Mouse (Mus musculus) macrophage (primary cell): ENCODE measurements around the gene Eya3. TPM values are rescaled to one million over a fixed set of nuclear protein-coding genes. Genes with fewer than 3 reads are reported as not detected.

ENCODE experiments used
- H3K27ac ChIP-seq: fragments of 350-480 bp; formaldehyde crosslinking; 2 replicates; pipeline ENCODE4 v1.9.0; 2021
- H3K36me3 ChIP-seq: fragments of 350-480 bp; formaldehyde crosslinking; 2 replicates; pipeline ENCODE4 v1.9.0; 2021; ENCODE audit errors: inconsistent target
- H3K4me3 ChIP-seq: fragments of 350-480 bp; formaldehyde crosslinking; 2 replicates; pipeline ENCODE4 v1.9.0; 2021; ENCODE audit errors: inconsistent target
- H3K79me2 ChIP-seq: fragments of 350-480 bp; formaldehyde crosslinking; 2 replicates; pipeline ENCODE4 v1.9.0; 2021; ENCODE audit errors: inconsistent target
- WGBS: methylation state at CpG from one replicate; pipeline ENCODE4 v1.1.7; 2026; ENCODE audit warnings: inconsistent platforms; ENCODE audit not compliant: missing documents; 5-methylcytosine and 5-hydroxymethylcytosine counted together
- polyA plus RNA-seq: library from polyadenylated mRNA; stranded (reverse); fragments of 250-400 nt; gene quantifications from 3 replicates; pipeline ENCODE4 v1.2.4, GENCODE M21; 2018; ENCODE audit warnings: inconsistent platforms

Eya3 gene
- polyA plus RNA-seq, 1 experiment from 2014 or later: 70.2 TPM

GRCm38 (mm10) chr4:132618850-132619375 is 19.9 kb upstream of the Eya3 start:
- Histone ChIP-seq H3K36me3 (no peaks in the 10 kb centered on the region), H3K4me3 (no peak overlapping the region), H3K79me2 (peaks cover 20% of the 10 kb centered on the region; the same call in 1 of the 2 replicates), H3K27ac (peak overlapping the region; percentile 96)
- 88% methylated on average over 10 of the region's 10 CpGs for WGBS

- Histone ChIP-seq H3K36me3 (no peaks in the 10 kb centered on the region), H3K4me3 (no peak overlapping the region), H3K27ac (peak overlapping the region; percentile 96), H3K79me2 (peaks cover 18% of the 10 kb centered on the region; the same call in 1 of the 2 replicates)
- 98% methylated on average over 4 of the region's 4 CpGs for WGBS
Measured at GRCm38 (mm10) chr4:132620134-132620533, 18.7 kb upstream of the Eya3 start.

- H3K36me3 ChIP-seq: no peaks in the 10 kb centered on the region
- peak overlapping the region; percentile 77 for H3K27ac ChIP-seq
- H3K79me2 ChIP-seq: peaks cover 5% of the 10 kb centered on the region; the same call in 1 of the 2 replicates
- 36% methylated on average over 7 of the region's 7 CpGs for WGBS
- H3K4me3 ChIP-seq: no peak overlapping the region
Measured at GRCm38 (mm10) chr4:132621287-132622068, 17.3 kb upstream of the Eya3 start.

- Histone ChIP-seq H3K27ac (peak overlapping the region; percentile 77), H3K36me3 (no peaks in the 10 kb centered on the region), H3K4me3 (no peak overlapping the region), H3K79me2 (no peaks in the 10 kb centered on the region; the same call in 1 of the 2 replicates)
- 31% methylated on average over 5 of the region's 5 CpGs for WGBS
Measured at GRCm38 (mm10) chr4:132624034-132624657, 14.6 kb upstream of the Eya3 start.

- 20% methylated on average over 2 of the region's 2 CpGs for WGBS
- Histone ChIP-seq H3K27ac (peak overlapping the region; percentile 60), H3K79me2 (peaks cover 9% of the 10 kb centered on the region; the same call in 1 of the 2 replicates), H3K4me3 (no peak overlapping the region), H3K36me3 (no peaks in the 10 kb centered on the region)
Measured at GRCm38 (mm10) chr4:132628830-132629229, 10.0 kb upstream of the Eya3 start.

- no peaks in the 10 kb centered on the region for H3K36me3 ChIP-seq
- H3K4me3 ChIP-seq: no peak overlapping the region
- H3K27ac ChIP-seq: peak overlapping the region; percentile 22
- 100% methylated on average over 2 of the region's 2 CpGs for WGBS
- H3K79me2 ChIP-seq: peaks cover 59% of the 10 kb centered on the region
Measured at GRCm38 (mm10) chr4:132635971-132636370, 2.8 kb upstream of the Eya3 start.

GRCm38 (mm10) chr4:132636554-132636953 is 2.2 kb upstream of the Eya3 start:
- H3K4me3 ChIP-seq: no peak overlapping the region
- 60% methylated on average over 4 of the region's 4 CpGs for WGBS
- H3K36me3 ChIP-seq: no peaks in the 10 kb centered on the region
- peaks cover 65% of the 10 kb centered on the region for H3K79me2 ChIP-seq
- peak overlapping the region; percentile 22 for H3K27ac ChIP-seq

- Histone ChIP-seq H3K36me3 (peaks cover 6% of the 10 kb centered on the region; the same call in 1 of the 2 replicates), H3K27ac (peak overlapping the region; percentile 64), H3K79me2 (peaks cover 83% of the 10 kb centered on the region), H3K4me3 (peak overlapping the region; percentile 92)
- WGBS: 1% methylated on average over 34 of the region's 35 CpGs
Measured at GRCm38 (mm10) chr4:132639191-132639713, 465 bp downstream of the Eya3 start.

GRCm38 (mm10) chr4:132647439-132647838 is 8.7 kb downstream of the Eya3 start:
- H3K27ac ChIP-seq: no peak overlapping the region
- no peak overlapping the region for H3K4me3 ChIP-seq
- peaks cover 4% of the 10 kb centered on the region; the same call in 1 of the 2 replicates for H3K36me3 ChIP-seq
- H3K79me2 ChIP-seq: peaks cover 100% of the 10 kb centered on the region
- 92% methylated on average over 7 of the region's 7 CpGs for WGBS

- Histone ChIP-seq H3K4me3 (no peak overlapping the region), H3K79me2 (peaks cover 100% of the 10 kb centered on the region), H3K27ac (no peak overlapping the region), H3K36me3 (no peaks in the 10 kb centered on the region)
- WGBS: 91% methylated on average over 6 of the region's 6 CpGs
Measured at GRCm38 (mm10) chr4:132649271-132649999, 10.6 kb downstream of the Eya3 start.

GRCm38 (mm10) chr4:132652842-132653241 is 14.1 kb downstream of the Eya3 start:
- Histone ChIP-seq H3K36me3 (peaks cover 9% of the 10 kb centered on the region; the same call in 1 of the 2 replicates), H3K79me2 (peaks cover 99% of the 10 kb centered on the region), H3K27ac (peak overlapping the region; percentile 28; the same call in 1 of the 2 replicates), H3K4me3 (no peak overlapping the region)
- 2% methylated on average over 4 of the region's 4 CpGs for WGBS

- Histone ChIP-seq H3K79me2 (peaks cover 96% of the 10 kb centered on the region), H3K27ac (0 out of 2 replicates have a peak overlapping the region, but pooled peaks have one; percentile 28), H3K36me3 (peaks cover 15% of the 10 kb centered on the region), H3K4me3 (no peak overlapping the region)
- 75% methylated on average over 3 of the region's 3 CpGs for WGBS
Measured at GRCm38 (mm10) chr4:132653799-132654198, 15.0 kb downstream of the Eya3 start.

- H3K36me3 ChIP-seq: peaks cover 20% of the 10 kb centered on the region
- H3K4me3 ChIP-seq: no peak overlapping the region
- H3K27ac ChIP-seq: no peak overlapping the region
- peaks cover 87% of the 10 kb centered on the region for H3K79me2 ChIP-seq
- WGBS: 77% methylated on average over 5 of the region's 5 CpGs
Measured at GRCm38 (mm10) chr4:132655290-132655689, 16.5 kb downstream of the Eya3 start.

GRCm38 (mm10) chr4:132659106-132659505 is 20.3 kb downstream of the Eya3 start:
- Histone ChIP-seq H3K27ac (no peak overlapping the region), H3K79me2 (peaks cover 59% of the 10 kb centered on the region), H3K36me3 (peaks cover 36% of the 10 kb centered on the region), H3K4me3 (no peak overlapping the region)
- 94% methylated on average over 7 of the region's 7 CpGs for WGBS
